Mouse (Mus musculus) E14TG2a.4 (cell line): ENCODE results near the gene Xrcc5.

ENCODE experiments used
- CTCF ChIP-seq: conservative IDR thresholded peaks from 2 replicates; pipeline ENCODE4 v1.5.1; 2014; ENCODE audit warnings: low read length
- NANOG ChIP-seq: IDR thresholded peaks from 2 replicates; pipeline ENCODE4 v1.6.1; 2014; ENCODE audit warnings: borderline replicate concordance, low read length, mixed read lengths
- POU5F1 ChIP-seq: IDR thresholded peaks from 2 replicates; pipeline ENCODE4 v1.6.1; 2014; ENCODE audit warnings: low read length, borderline replicate concordance

DNA sequence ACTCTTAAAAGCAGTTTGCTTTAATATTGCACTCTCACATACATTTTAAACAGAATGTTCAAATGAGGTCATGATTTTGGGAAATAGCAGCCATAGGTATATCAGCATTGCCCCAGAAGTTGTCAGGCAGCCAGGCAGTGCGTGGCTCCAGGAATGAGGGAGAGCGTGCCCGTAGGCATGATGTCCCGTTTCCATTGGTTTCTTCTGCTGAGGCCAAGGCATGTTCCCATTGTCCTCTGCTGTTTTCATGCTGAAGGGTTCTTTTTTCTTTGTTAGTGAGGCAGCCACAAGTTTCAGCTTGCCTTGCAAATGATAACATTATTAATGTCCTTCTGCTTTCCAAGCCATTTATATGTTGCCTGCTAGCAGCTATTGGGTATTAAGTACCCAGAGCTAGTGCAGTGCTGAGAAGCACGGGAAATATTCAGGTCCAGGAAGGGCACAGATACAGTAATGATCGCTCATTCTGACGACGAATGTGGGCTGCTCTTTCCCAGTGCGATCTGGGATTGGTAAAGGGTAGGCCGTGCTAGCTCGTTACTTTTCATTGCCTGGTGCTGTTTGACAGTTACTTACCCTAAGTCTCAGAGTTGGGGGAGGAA, 72.6 kb downstream of the Xrcc5 start:
- TF ChIP-seq CTCF (no peak), POU5F1 (no peak), NANOG (no peak)
